Mouse (Mus musculus) limb, embryonic 13.5 days (tissue): ENCODE results near the gene Kifc1. TPM values are rescaled to one million over a fixed set of nuclear protein-coding genes. Genes with fewer than 3 reads are reported as not detected.
"Not testable (repeated sequence)": the region's sequence is repeated elsewhere in the genome, so short reads cannot be mapped to it uniquely, and the experiment has no call there.

Experiments
- ATAC-seq: fragments of 200-750 bp; cut with Nextera tagmentation; 2 replicates; pipeline ENCODE4 v1.8.0; 2017; ENCODE audit warnings: low read depth, moderate number of reproducible peaks, moderate TSS enrichment; ENCODE audit not compliant: low FRiP score
- H3K27ac ChIP-seq: fragments of 300-500 bp; sonication (generic); 2 replicates; pipeline ENCODE4 v1.5.1; 2015; ENCODE audit warnings: inconsistent platforms, mild to moderate bottlenecking, moderate library complexity
- H3K27me3 ChIP-seq: fragments of 300-500 bp; sonication (generic); 2 replicates; pipeline ENCODE4 v1.6.1; 2015; ENCODE audit warnings: mild to moderate bottlenecking, inconsistent platforms
- H3K36me3 ChIP-seq: fragments of 300-500 bp; sonication (generic); 2 replicates; pipeline ENCODE4 v1.6.1; 2015; ENCODE audit warnings: inconsistent platforms, mild to moderate bottlenecking, moderate library complexity
- H3K4me1 ChIP-seq: fragments of 300-500 bp; sonication (generic); 2 replicates; pipeline ENCODE4 v1.6.1; 2015; ENCODE audit warnings: inconsistent platforms
- H3K4me2 ChIP-seq: fragments of 300-500 bp; sonication (generic); replicated peaks from 2 replicates; pipeline ENCODE4 v1.6.1; 2015; ENCODE audit warnings: inconsistent platforms, mild to moderate bottlenecking, moderate library complexity
- H3K4me3 ChIP-seq: fragments of 300-500 bp; sonication (generic); 2 replicates; pipeline ENCODE4 v1.5.1; 2015; ENCODE audit warnings: moderate library complexity, mild to moderate bottlenecking, inconsistent platforms
- H3K9ac ChIP-seq: fragments of 300-500 bp; sonication (generic); 2 replicates; pipeline ENCODE4 v1.6.1; 2015; ENCODE audit warnings: mild to moderate bottlenecking, inconsistent platforms
- H3K9me3 ChIP-seq: fragments of 300-500 bp; sonication (generic); 2 replicates; pipeline ENCODE4 v1.6.1; 2016; ENCODE audit warnings: inconsistent platforms
- WGBS: fragments of 180-500 bp; shearing (Covaris S2); methylation state at CpG from one replicate; pipeline ENCODE4 v1.1.7; 2015; 5-methylcytosine and 5-hydroxymethylcytosine counted together
- polyA plus RNA-seq: library from polyadenylated mRNA; unstranded; fragments of >200 nt; fragmentation: Nextera tagmentation; extraction: Ambion mirVana; gene quantifications from 2 replicates; pipeline ENCODE4 v1.2.1, GENCODE M21; 2015

Kifc1 gene
- polyA plus RNA-seq, 1 experiment from 2014 or later, result 8.1 TPM

GRCm38 (mm10) chr17:33909077-33909868 lies 18.8 kb upstream of the Kifc1 start, which contains the start of gene Daxx:
TSS of gene Daxx (plus strand) at chr17:33909414.
- H3K27me3 ChIP-seq, result no peaks in the 10 kb centered on the region
- H3K9me3 ChIP-seq, result no peaks in the 10 kb centered on the region
- peak within 1 kb of the TSS; percentile 90 for H3K27ac ChIP-seq
- ATAC-seq, result peak; percentile 97
- H3K4me2 ChIP-seq, result peak within 1 kb of the TSS; percentile 99
- H3K36me3 ChIP-seq, result peaks cover 36% of the 10 kb centered on the region
- H3K9ac ChIP-seq, result peak within 1 kb of the TSS; percentile 90
- under 1% methylated on average over 68 of the region's 68 CpGs for WGBS
- peaks cover 27% of the 10 kb centered on the region for H3K4me1 ChIP-seq
- peak within 1 kb of the TSS; percentile 89 for H3K4me3 ChIP-seq

DNA sequence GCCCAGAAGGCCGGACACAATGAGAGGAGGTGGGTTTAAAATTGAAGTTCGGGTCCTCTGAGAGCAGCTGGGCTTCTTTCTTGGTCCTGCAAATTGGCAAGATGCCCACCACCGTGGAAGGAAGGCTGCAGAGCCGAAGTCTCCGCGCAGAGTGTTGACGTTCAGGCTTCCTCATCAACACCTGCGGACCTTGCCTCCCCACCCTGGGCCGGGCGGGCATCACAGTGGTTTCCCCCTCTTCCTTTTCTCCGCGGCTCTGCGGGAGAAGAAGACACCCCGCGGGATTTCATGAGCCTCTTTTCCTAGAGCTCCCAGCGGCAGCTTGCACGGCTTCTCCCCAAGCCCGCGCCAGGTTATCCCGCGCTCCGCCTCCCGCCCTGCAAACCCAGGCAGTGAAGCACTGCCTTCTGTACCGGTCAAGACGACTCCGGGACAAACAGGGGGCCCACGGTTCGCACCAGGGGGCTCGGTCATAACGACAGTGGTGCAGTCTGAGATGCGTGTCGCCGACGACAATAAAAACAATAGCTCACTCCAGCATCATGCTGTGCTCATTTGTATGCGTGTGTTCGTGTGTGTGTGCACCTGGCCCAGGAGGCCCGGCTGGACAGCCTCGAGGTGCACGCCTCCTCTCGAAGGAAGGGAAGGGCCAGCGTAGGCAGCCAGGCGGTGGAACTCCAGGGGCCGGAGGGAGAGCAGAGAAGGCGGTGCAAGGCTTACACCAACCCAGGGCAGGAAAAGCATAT lies 18.0 kb upstream of the Kifc1 start:
- peaks cover 29% of the 10 kb centered on the region for H3K36me3 ChIP-seq
- H3K4me1 ChIP-seq, result peaks cover 23% of the 10 kb centered on the region
- H3K27me3 ChIP-seq, result no peaks in the 10 kb centered on the region
- H3K9me3 ChIP-seq, result no peaks in the 10 kb centered on the region
- H3K4me3 ChIP-seq, result peak overlapping the region; percentile 89
- H3K9ac ChIP-seq, result peak overlapping the region; percentile 82
- H3K27ac ChIP-seq, result peak overlapping the region; percentile 90
- ATAC-seq, result peak; percentile 38
- WGBS, result under 1% methylated on average over 44 of the region's 44 CpGs
- H3K4me2 ChIP-seq, result peak overlapping the region; percentile 99

DNA sequence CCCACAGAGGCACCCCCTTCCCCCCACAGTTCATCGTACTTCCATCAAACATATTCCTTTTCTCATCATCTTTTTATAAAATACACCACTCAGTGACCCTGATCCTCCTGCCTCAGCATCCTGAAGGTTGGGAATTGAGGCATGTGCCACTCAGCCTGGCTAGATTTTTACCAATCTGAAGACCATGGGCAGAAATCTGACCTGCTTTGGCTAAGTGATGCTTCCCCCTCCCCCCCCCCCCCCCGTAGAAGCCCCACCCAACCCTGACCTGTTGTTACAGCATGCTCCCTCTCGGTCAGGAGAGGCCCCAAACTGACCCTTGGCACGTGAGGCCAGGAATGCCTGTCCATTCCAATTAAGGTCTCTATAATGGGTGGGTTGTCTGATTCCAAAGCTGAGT lies 14.4 kb upstream of the Kifc1 start, which contains the start of gene Platr17:
Gene Platr17 (plus strand): TSS at position 301 of the 400 bp plus-strand sequence.
- H3K27ac ChIP-seq, H3K4me3 ChIP-seq, H3K4me1 ChIP-seq, ATAC-seq, H3K27me3 ChIP-seq, H3K36me3 ChIP-seq, H3K9ac ChIP-seq, H3K4me2 ChIP-seq, H3K9me3 ChIP-seq: not testable (repeated sequence)
- WGBS, result 30% methylated on average over 3 of the region's 4 CpGs

DNA sequence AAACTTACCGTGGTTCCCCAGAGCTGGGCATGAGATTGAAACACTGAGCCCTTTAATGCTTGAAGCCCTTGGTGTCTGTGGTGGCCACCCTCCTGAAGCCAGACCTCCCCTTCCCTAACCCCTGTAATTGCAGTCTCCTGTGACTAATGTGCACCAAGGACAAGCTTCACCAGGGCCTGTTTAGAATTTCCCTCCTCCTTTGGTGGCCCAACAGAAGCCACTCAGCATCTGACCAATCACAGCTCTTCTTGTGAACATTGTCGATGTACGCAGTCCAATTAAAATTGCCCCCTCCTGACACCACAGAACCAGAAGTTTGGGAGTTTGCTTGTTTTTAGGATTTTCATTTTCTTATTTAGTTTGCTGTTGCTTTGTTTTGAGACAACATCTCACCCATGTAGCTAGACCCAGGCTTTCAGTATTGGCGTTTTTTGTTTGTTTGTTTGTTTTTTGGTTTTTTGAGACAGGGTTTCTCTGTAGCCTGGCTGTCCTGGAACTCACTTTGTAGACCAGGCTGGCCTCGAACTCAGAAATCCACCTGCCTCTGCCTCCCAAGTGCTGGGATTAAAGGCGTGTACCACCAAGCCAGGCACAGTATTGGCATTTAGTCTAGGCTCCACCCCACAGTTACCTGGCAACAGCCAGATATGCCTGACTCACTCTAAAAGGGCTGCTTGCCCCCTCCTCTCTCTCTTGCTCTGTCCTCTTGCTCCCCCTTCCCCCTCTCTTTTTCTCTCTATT lies 13.6 kb upstream of the Kifc1 start:
- not testable (repeated sequence) for H3K4me3 ChIP-seq, H3K36me3 ChIP-seq

GRCm38 (mm10) chr17:33902491-33902890 lies 12.0 kb upstream of the Kifc1 start:
- no peak overlapping the region for H3K27ac ChIP-seq
- no peak overlapping the region for H3K4me3 ChIP-seq
- no peaks in the 10 kb centered on the region for H3K9me3 ChIP-seq
- ATAC-seq, result no peak
- WGBS, result 79% methylated on average over 7 of the region's 7 CpGs
- no peak overlapping the region for H3K4me2 ChIP-seq
- no peaks in the 10 kb centered on the region for H3K27me3 ChIP-seq
- H3K9ac ChIP-seq, result no peak overlapping the region
- H3K4me1 ChIP-seq, result no peaks in the 10 kb centered on the region
- no peaks in the 10 kb centered on the region for H3K36me3 ChIP-seq

More for the DNA sequence above, 13.6 kb upstream of the Kifc1 start:
- H3K27ac ChIP-seq, ATAC-seq, H3K9ac ChIP-seq, H3K9me3 ChIP-seq, H3K4me2 ChIP-seq, H3K4me1 ChIP-seq, H3K27me3 ChIP-seq: not testable (repeated sequence)
- WGBS, result 71% methylated on average over 6 of the region's 6 CpGs

- Histone ChIP-seq H3K27ac (no peak overlapping the region), H3K9ac (no peak overlapping the region), H3K9me3 (no peaks in the 10 kb centered on the region), H3K4me2 (no peak overlapping the region), H3K4me1 (no peaks in the 10 kb centered on the region), H3K4me3 (no peak overlapping the region), H3K27me3 (no peaks in the 10 kb centered on the region), H3K36me3 (no peaks in the 10 kb centered on the region)
- WGBS, result 27% methylated on average over 4 of the region's 4 CpGs
- ATAC-seq, result no peak
Observed at GRCm38 (mm10) chr17:33902079-33902478, 11.6 kb upstream of the Kifc1 start.

DNA sequence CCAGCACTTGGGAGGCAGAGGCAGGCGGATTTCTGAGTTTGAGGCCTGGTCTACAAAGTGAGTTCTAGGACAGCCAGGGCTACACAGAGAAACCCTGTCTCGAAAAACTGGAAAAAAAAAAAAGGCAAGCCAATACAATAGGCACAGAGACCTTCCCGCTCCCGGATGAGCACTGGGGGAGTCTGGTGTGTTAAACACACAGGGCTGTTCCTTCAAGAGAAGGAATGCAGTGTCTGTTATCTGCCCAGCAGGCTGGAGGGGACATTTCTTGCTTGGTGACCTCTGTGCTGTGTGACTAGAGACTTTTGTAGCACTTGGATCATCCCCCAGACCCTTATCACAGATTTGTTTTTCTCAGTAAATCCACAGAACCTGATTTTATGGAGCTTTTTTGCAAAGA lies 11.2 kb upstream of the Kifc1 start:
- no peak overlapping the region for H3K9ac ChIP-seq
- H3K27ac ChIP-seq, result no peak overlapping the region
- no peaks in the 10 kb centered on the region for H3K4me1 ChIP-seq
- H3K27me3 ChIP-seq, result no peaks in the 10 kb centered on the region
- H3K9me3 ChIP-seq, result no peaks in the 10 kb centered on the region
- H3K36me3 ChIP-seq, result no peaks in the 10 kb centered on the region
- H3K4me2 ChIP-seq, result no peak overlapping the region
- H3K4me3 ChIP-seq, result no peak overlapping the region
- WGBS, result 66% methylated on average over 4 of the region's 4 CpGs
- ATAC-seq, result no peak

DNA sequence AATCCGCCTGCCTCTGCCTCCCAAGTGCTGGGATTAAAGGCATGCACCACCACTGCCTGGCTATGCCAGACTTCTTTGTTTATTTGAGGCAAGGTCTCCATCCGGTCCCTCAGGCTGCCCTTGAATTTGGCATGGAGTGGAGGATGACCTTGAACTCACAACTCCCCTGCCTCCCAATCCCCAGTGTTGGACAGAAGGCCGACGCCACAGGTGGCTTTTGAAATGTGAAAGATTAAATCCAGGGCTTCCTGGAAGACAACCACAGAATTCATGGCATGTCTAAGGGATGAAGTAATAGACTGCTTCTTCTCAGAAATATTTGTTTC lies 10.5 kb upstream of the Kifc1 start:
- no peak overlapping the region for H3K9ac ChIP-seq
- H3K4me2 ChIP-seq, result no peak overlapping the region
- no peaks in the 10 kb centered on the region for H3K9me3 ChIP-seq
- no peaks in the 10 kb centered on the region for H3K4me1 ChIP-seq
- no peak overlapping the region for H3K27ac ChIP-seq
- no peaks in the 10 kb centered on the region for H3K36me3 ChIP-seq
- no peak for ATAC-seq
- WGBS, result 82% methylated on average over 4 of the region's 4 CpGs
- H3K27me3 ChIP-seq, result no peaks in the 10 kb centered on the region
- no peak overlapping the region for H3K4me3 ChIP-seq

GRCm38 (mm10) chr17:33900281-33900988 lies 10.0 kb upstream of the Kifc1 start:
- WGBS, result 65% methylated on average over 7 of the region's 7 CpGs
- no peaks in the 10 kb centered on the region for H3K36me3 ChIP-seq

DNA sequence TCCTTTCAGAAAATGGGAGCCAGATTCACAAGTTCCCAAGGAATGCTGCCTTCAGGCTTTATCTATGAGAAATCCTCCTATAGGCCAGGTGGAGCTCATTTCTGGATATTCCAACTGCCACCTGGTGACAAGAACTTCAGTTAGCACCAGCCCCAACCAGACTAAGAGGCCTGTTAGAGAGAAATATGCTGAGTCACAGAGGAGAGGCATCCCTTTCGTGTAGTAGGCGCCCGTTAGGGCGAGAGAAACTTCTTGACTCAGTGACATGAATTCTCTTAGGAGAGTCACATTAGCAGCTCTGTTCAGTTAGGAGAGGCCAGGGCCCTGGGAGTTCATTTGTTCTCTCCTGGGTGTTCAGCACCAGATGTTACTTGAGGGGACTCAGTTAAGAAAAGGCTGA lies 9.2 kb upstream of the Kifc1 start:
- Histone ChIP-seq H3K9ac (no peak overlapping the region), H3K4me1 (no peaks in the 10 kb centered on the region), H3K4me3 (no peak overlapping the region), H3K4me2 (no peak overlapping the region), H3K27ac (no peak overlapping the region), H3K9me3 (no peaks in the 10 kb centered on the region), H3K27me3 (no peaks in the 10 kb centered on the region), H3K36me3 (no peaks in the 10 kb centered on the region)
- 72% methylated on average over 4 of the region's 4 CpGs for WGBS
- ATAC-seq, result no peak

More at GRCm38 (mm10) chr17:33900281-33900988, 10.0 kb upstream of the Kifc1 start:
- Histone ChIP-seq H3K9me3 (no peaks in the 10 kb centered on the region), H3K4me3 (no peak overlapping the region), H3K27me3 (no peaks in the 10 kb centered on the region), H3K27ac (no peak overlapping the region), H3K9ac (no peak overlapping the region), H3K4me1 (no peaks in the 10 kb centered on the region), H3K4me2 (no peak overlapping the region)
- no peak for ATAC-seq

- not testable (repeated sequence) for H3K4me3 ChIP-seq, H3K27me3 ChIP-seq, H3K4me1 ChIP-seq, H3K36me3 ChIP-seq, H3K27ac ChIP-seq, H3K4me2 ChIP-seq, H3K9me3 ChIP-seq, ATAC-seq, H3K9ac ChIP-seq
- WGBS, result 84% methylated on average over 4 of the region's 4 CpGs
Observed at GRCm38 (mm10) chr17:33898193-33898592, 7.7 kb upstream of the Kifc1 start.
